Mouse (Mus musculus): ENCODE results near the gene Eif3j1. TPM values are rescaled to one million over a fixed set of nuclear protein-coding genes. Genes with fewer than 3 reads are reported as not detected.
"Not testable (repeated sequence)": the region's sequence is repeated elsewhere in the genome, so short reads cannot be mapped to it uniquely, and the experiment has no call there.

Gene Eif3j1
- polyA plus RNA-seq, 1 experiment = 9.4 TPM

DNA sequence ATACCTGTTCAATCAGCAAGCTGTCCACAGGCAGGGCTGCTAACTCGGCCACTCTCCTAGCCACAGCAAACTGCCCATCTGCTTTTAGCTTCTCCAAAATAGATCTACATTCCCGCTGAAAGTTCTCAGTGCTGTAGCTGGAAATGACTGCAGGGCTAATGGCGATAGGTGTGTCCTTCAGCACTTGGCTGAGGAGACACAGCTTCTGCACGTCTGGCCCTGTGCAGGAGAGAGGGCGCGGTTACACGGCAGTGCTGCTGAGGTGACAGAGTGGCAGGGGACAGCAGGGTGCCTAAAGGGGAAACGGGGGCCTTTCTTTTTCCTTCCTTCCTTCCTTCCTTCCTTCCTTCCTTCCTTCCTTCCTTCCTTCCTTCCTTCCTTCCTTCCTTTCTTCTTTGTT, 37.9 kb downstream of the Eif3j1 start:
- Histone ChIP-seq H3K4me1 (ENCODE audit: control insufficient read depth, insufficient read depth, low read length) (no peaks in the 10 kb centered on the region), H3K36me3 (ENCODE audit: control insufficient read depth, insufficient read depth, low read length) (no peaks in the 10 kb centered on the region), H3K4me3 (ENCODE audit: control insufficient read depth, low read depth, low read length) (no peak overlapping the region), H3K27me3 (ENCODE audit: control insufficient read depth, insufficient read depth, low read length) (no peaks in the 10 kb centered on the region), H3K27ac (ENCODE audit: control insufficient read depth, insufficient read depth, low read depth, low read length) (no peak overlapping the region)
- TF ChIP-seq POLR2A (IDR thresholded peaks at IDR 0.05; ENCODE audit: control insufficient read depth, low read depth, low read length) (no peak), CTCF (IDR thresholded peaks at IDR 0.05; ENCODE audit: control insufficient read depth, insufficient read depth, insufficient replicate concordance, low read depth, low read length) (no peak)

DNA sequence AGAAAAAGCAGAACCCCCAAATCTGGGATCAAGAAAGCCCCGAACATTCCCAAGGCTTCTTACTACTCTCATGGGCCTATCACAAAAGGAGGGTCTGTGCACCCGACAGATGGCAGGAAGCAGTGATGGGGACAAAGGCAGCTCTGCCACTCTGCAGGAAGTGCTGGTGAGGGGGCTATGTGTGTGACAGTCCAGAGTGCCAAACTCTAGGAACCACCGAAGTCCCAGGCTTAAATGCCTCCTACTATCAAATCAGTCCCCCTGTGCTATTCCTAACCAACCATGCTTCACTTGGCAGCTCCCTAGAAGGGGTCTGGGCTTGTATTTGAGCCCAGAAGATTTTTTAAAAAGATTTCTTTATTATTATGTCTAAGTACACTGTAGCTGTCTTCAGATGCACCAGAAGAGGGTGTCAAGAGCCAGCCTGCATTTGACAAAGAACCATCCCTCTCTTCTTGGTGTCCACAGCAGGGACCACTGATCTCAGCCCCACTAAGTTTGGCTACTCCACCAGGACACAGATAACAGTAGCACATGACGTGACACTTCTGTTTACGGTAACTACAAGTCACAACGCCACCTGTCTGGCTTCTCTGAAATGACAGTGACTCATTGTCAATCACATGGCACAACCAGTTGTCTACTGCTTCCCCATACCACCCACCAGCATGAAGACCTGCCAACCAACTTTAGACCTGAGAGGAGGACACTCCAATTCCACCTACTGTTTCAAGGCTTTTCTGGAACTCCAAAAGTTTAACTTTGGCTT, 41.0 kb downstream of the Eif3j1 start:
- no peaks in the 10 kb centered on the region for H3K4me1 ChIP-seq (ENCODE audit: control insufficient read depth, insufficient read depth, low read length)
- no peak for TF ChIP-seq CTCF (IDR thresholded peaks at IDR 0.05; ENCODE audit: control insufficient read depth, insufficient read depth, insufficient replicate concordance, low read depth, low read length)
- no peak for TF ChIP-seq POLR2A (IDR thresholded peaks at IDR 0.05; ENCODE audit: control insufficient read depth, low read depth, low read length)
- no peaks in the 10 kb centered on the region for H3K36me3 ChIP-seq (ENCODE audit: control insufficient read depth, insufficient read depth, low read length)
- no peaks in the 10 kb centered on the region for H3K27me3 ChIP-seq (ENCODE audit: control insufficient read depth, insufficient read depth, low read length)
- H3K4me3 ChIP-seq (ENCODE audit: control insufficient read depth, low read depth, low read length) = no peak overlapping the region
- H3K27ac ChIP-seq (ENCODE audit: control insufficient read depth, insufficient read depth, low read depth, low read length) = no peak overlapping the region

GRCm38 (mm10) chr2:122069922-122070321, 41.6 kb downstream of the Eif3j1 start:
- H3K36me3 ChIP-seq (ENCODE audit: control insufficient read depth, insufficient read depth, low read length) = no peaks in the 10 kb centered on the region
- TF ChIP-seq POLR2A (IDR thresholded peaks at IDR 0.05; ENCODE audit: control insufficient read depth, low read depth, low read length) = no peak
- TF ChIP-seq CTCF (IDR thresholded peaks at IDR 0.05; ENCODE audit: control insufficient read depth, insufficient read depth, insufficient replicate concordance, low read depth, low read length) = peak; percentile 42; the same call in 1 of the 2 replicates

DNA sequence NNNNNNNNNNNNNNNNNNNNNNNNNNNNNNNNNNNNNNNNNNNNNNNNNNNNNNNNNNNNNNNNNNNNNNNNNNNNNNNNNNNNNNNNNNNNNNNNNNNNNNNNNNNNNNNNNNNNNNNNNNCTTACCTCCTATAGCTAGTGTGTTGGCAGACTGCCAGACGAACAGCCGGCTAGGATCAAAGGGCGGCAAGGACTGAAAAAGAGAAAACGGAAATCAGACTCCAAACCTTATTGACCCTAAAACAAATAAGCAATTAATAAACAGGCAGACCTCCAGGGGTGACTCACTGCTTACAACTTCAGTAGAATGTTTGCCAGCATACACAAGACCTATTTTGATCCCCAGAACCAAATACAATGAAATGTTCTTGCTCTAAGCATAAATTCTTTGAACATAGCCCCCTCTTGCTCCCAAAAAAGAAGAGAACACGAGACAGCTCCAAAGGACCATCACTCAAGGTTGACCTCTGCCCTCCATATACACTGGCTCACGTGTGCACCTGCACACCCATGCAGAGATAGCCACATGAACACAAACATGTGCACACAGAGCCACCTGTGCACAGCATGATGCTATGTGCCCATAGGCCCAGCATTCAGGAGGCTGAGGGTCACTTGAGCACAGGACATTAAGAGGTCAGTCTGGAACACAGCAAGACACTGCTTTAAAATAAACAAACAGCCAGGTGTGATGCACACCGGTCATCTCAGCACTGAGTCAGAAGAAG, 53.5 kb downstream of the Eif3j1 start:
- TF ChIP-seq POLR2A (IDR thresholded peaks at IDR 0.05; ENCODE audit: control insufficient read depth, low read depth, low read length) (no peak), CTCF (IDR thresholded peaks at IDR 0.05; ENCODE audit: control insufficient read depth, insufficient read depth, insufficient replicate concordance, low read depth, low read length) (no peak)
- Histone ChIP-seq H3K4me1 (ENCODE audit: control insufficient read depth, insufficient read depth, low read length) (no peaks in the 10 kb centered on the region), H3K27ac (ENCODE audit: control insufficient read depth, insufficient read depth, low read depth, low read length) (no peak overlapping the region), H3K4me3 (ENCODE audit: control insufficient read depth, low read depth, low read length) (no peak overlapping the region), H3K27me3 (ENCODE audit: control insufficient read depth, insufficient read depth, low read length) (no peaks in the 10 kb centered on the region), H3K36me3 (ENCODE audit: control insufficient read depth, insufficient read depth, low read length) (no peaks in the 10 kb centered on the region; the same call in none of the 2 replicates)

More at GRCm38 (mm10) chr2:122069922-122070321, 41.6 kb downstream of the Eif3j1 start:
- Histone ChIP-seq H3K27me3 (ENCODE audit: control insufficient read depth, insufficient read depth, low read length) (no peaks in the 10 kb centered on the region), H3K4me3 (ENCODE audit: control insufficient read depth, low read depth, low read length) (no peak overlapping the region), H3K27ac (ENCODE audit: control insufficient read depth, insufficient read depth, low read depth, low read length) (no peak overlapping the region), H3K4me1 (ENCODE audit: control insufficient read depth, insufficient read depth, low read length) (no peaks in the 10 kb centered on the region)

- Histone ChIP-seq H3K27me3 (ENCODE audit: control insufficient read depth, insufficient read depth, low read length) (no peaks in the 10 kb centered on the region), H3K36me3 (ENCODE audit: control insufficient read depth, insufficient read depth, low read length) (no peaks in the 10 kb centered on the region; the same call in none of the 2 replicates), H3K27ac (ENCODE audit: control insufficient read depth, insufficient read depth, low read depth, low read length) (no peak overlapping the region), H3K4me3 (ENCODE audit: control insufficient read depth, low read depth, low read length) (peak overlapping the region; percentile 81; the same call in 1 of the 2 replicates), H3K4me1 (ENCODE audit: control insufficient read depth, insufficient read depth, low read length) (no peaks in the 10 kb centered on the region)
- no peak for TF ChIP-seq POLR2A (IDR thresholded peaks at IDR 0.05; ENCODE audit: control insufficient read depth, low read depth, low read length)
- no peak for TF ChIP-seq CTCF (IDR thresholded peaks at IDR 0.05; ENCODE audit: control insufficient read depth, insufficient read depth, insufficient replicate concordance, low read depth, low read length)
Observed at GRCm38 (mm10) chr2:122086446-122086845, 58.1 kb downstream of the Eif3j1 start.

GRCm38 (mm10) chr2:122093844-122094243, 65.5 kb downstream of the Eif3j1 start:
- Histone ChIP-seq H3K36me3 (ENCODE audit: control insufficient read depth, insufficient read depth, low read length) (peaks cover 4% of the 10 kb centered on the region), H3K27me3 (ENCODE audit: control insufficient read depth, insufficient read depth, low read length) (no peaks in the 10 kb centered on the region), H3K4me1 (ENCODE audit: control insufficient read depth, insufficient read depth, low read length) (no peaks in the 10 kb centered on the region), H3K27ac (ENCODE audit: control insufficient read depth, insufficient read depth, low read depth, low read length) (no peak overlapping the region), H3K4me3 (ENCODE audit: control insufficient read depth, low read depth, low read length) (no peak overlapping the region)
- TF ChIP-seq CTCF (IDR thresholded peaks at IDR 0.05; ENCODE audit: control insufficient read depth, insufficient read depth, insufficient replicate concordance, low read depth, low read length) (no peak), POLR2A (IDR thresholded peaks at IDR 0.05; ENCODE audit: control insufficient read depth, low read depth, low read length) (no peak)

DNA sequence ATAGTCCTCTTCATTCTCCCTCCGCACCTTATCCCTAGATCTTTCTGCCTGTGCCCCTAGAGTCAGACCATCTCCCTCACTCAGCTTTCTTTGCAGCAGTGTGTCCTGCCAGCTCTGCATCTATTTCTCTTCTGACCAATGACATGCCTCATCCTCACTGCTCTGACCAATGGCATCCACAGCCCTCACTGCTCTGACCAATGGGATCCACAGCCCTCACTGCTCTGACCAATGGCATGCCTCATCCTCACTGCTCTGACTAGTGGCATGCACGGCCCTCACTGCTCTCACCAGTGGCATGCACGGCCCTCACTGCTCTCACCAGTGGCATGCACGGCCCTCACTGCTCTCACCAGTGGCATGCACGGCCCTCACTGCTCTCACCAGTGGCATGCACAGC, 69.3 kb downstream of the Eif3j1 start:
- not testable (repeated sequence) for H3K36me3 ChIP-seq (ENCODE audit: control insufficient read depth, insufficient read depth, low read length); H3K4me3 ChIP-seq (ENCODE audit: control insufficient read depth, low read depth, low read length); H3K27me3 ChIP-seq (ENCODE audit: control insufficient read depth, insufficient read depth, low read length); H3K4me1 ChIP-seq (ENCODE audit: control insufficient read depth, insufficient read depth, low read length); H3K27ac ChIP-seq (ENCODE audit: control insufficient read depth, insufficient read depth, low read depth, low read length)

All from testis, adult 2 months (tissue).